Mouse (Mus musculus) ES-E14 (cell line): ENCODE measurements around the gene Lhx2. TPM values are rescaled to one million over a fixed set of nuclear protein-coding genes. Genes with fewer than 3 reads are reported as not detected.

Experiments used
- DNase-seq: peaks from one replicate; pipeline ENCODE4 v3.0.0-alpha.2; 2013; ENCODE audit warnings: low read depth, low spot score
- H3K27ac ChIP-seq: 2 replicates; pipeline ENCODE4 v1.5.1; 2012; ENCODE audit warnings: low read depth, mild to moderate bottlenecking, low read length, moderate library complexity, mixed read lengths; ENCODE audit not compliant: poor library complexity, insufficient read depth, severe bottlenecking
- H3K36me3 ChIP-seq: 2 replicates; pipeline ENCODE4 v1.6.1; 2012; ENCODE audit warnings: mild to moderate bottlenecking, low read length, moderate library complexity, mixed read lengths; ENCODE audit not compliant: control insufficient read depth, poor library complexity, insufficient read depth, severe bottlenecking
- H3K4me1 ChIP-seq, 2 experiments: fragments of 150-350 bp in 1 of 2; sonication (generic) in 1 of 2; 2 replicates each; pipeline ENCODE4 v1.6.1; 2012; ENCODE audit warnings: low read length in 2 of 2, mild to moderate bottlenecking in 1 of 2, mixed read lengths in 1 of 2; ENCODE audit not compliant: control insufficient read depth in 2 of 2, insufficient read depth in 2 of 2, poor library complexity in 1 of 2
- H3K4me3 ChIP-seq, 2 experiments: fragments of 150-350 bp in 1 of 2; sonication (generic) in 1 of 2; 2 replicates each; pipeline ENCODE4 v1.5.1; 2012; ENCODE audit warnings: low read length in 2 of 2, low read depth in 1 of 2, mild to moderate bottlenecking in 1 of 2, mixed read lengths in 1 of 2; ENCODE audit not compliant: insufficient read depth in 1 of 2, poor library complexity in 1 of 2, severe bottlenecking in 1 of 2
- H3K9ac ChIP-seq: 2 replicates; pipeline ENCODE4 v1.6.1; 2012; ENCODE audit warnings: low read depth, mild to moderate bottlenecking, low read length, mixed read lengths; ENCODE audit not compliant: poor library complexity, insufficient read depth, severe bottlenecking
- H3K9me3 ChIP-seq: fragments of 150-350 bp; sonication (generic); 2 replicates; pipeline ENCODE4 v1.6.1; 2012; ENCODE audit warnings: low read depth, mild to moderate bottlenecking, low read length; ENCODE audit not compliant: control insufficient read depth, insufficient read depth
- CHD2 ChIP-seq: IDR thresholded peaks from 2 replicates; pipeline ENCODE4 v1.6.1; 2014; ENCODE audit warnings: mild to moderate bottlenecking, low read depth, low read length, inconsistent platforms
- HCFC1 ChIP-seq: IDR thresholded peaks from 2 replicates; pipeline ENCODE4 v1.6.1; 2012; ENCODE audit warnings: low read length, inconsistent platforms, borderline replicate concordance; ENCODE audit not compliant: insufficient read depth
- MAFK ChIP-seq: IDR thresholded peaks from 2 replicates; pipeline ENCODE4 v1.6.1; 2014; ENCODE audit warnings: mild to moderate bottlenecking, low read depth, low read length, inconsistent platforms; ENCODE audit not compliant: insufficient read depth
- ZC3H11A ChIP-seq: IDR thresholded peaks from 2 replicates; pipeline ENCODE4 v1.6.1; 2012; ENCODE audit warnings: low read depth, mild to moderate bottlenecking, inconsistent platforms, low read length, borderline replicate concordance
- ZNF384 ChIP-seq: IDR thresholded peaks from 2 replicates; pipeline ENCODE4 v1.6.1; 2012; ENCODE audit warnings: low read depth, low read length, inconsistent platforms
- in situ Hi-C, 2 experiments: fragments of 600-800 bp; cut with MboI; formaldehyde crosslinking; loops; one replicate each; pipeline ENCODE4 v1.15.1; 2025; ENCODE audit warnings: low sequenced_read_pairs in 2 of 2, inconsistent platforms in 1 of 2; ENCODE audit not compliant: unreplicated experiment in 2 of 2
- total RNA-seq: library from RNA; depleted of rRNA; stranded (reverse); fragments of 300-350 nt; gene quantifications from 2 replicates; pipeline ENCODE4 v1.2.3, GENCODE M21; 2012

The Lhx2 gene
- total RNA-seq, 1 experiment = 0.36 TPM

- Histone ChIP-seq H3K27ac (no peak overlapping the region), H3K9ac (no peak overlapping the region), H3K4me3 (no peak overlapping the region), H3K9me3 (no peaks in the 10 kb centered on the region), H3K4me1 (0 out of 4 replicates have a peak, but pooled peaks cover 0 to 3% of the 10 kb centered on the region in 2 experiments), H3K36me3 (no peaks in the 10 kb centered on the region)
- in situ Hi-C loops = no loop called here
- no peak for TF ChIP-seq ZNF384
- TF ChIP-seq CHD2 = no peak
- TF ChIP-seq MAFK = no peak
- no peak for TF ChIP-seq ZC3H11A
- no peak for TF ChIP-seq HCFC1
- DNase-seq = no peak
Measured at GRCm38 (mm10) chr2:38354179-38354716, 15.2 kb downstream of the Lhx2 start.

- in situ Hi-C loops = no loop called here
- Histone ChIP-seq H3K27ac (no peak overlapping the region), H3K9me3 (no peaks in the 10 kb centered on the region), H3K9ac (no peak overlapping the region), H3K36me3 (no peaks in the 10 kb centered on the region), H3K4me3 (no peak overlapping the region), H3K4me1 (0 out of 4 replicates have a peak, but pooled peaks cover 0 to 3% of the 10 kb centered on the region in 2 experiments)
- TF ChIP-seq ZC3H11A = no peak
- TF ChIP-seq ZNF384 = no peak
- TF ChIP-seq MAFK = no peak
- no peak for TF ChIP-seq CHD2
- no peak for TF ChIP-seq HCFC1
- DNase-seq = no peak
Measured at GRCm38 (mm10) chr2:38354717-38355510, 15.8 kb downstream of the Lhx2 start.

GRCm38 (mm10) chr2:38355731-38356427, 16.8 kb downstream of the Lhx2 start:
- Histone ChIP-seq H3K27ac (no peak overlapping the region), H3K9me3 (no peaks in the 10 kb centered on the region), H3K9ac (no peak overlapping the region), H3K4me3 (peak overlapping the region in 1 of 2 experiments; percentile 40; a peak in 1 of 4 replicates), H3K36me3 (no peaks in the 10 kb centered on the region), H3K4me1 (0 out of 4 replicates have a peak, but pooled peaks cover 0 to 3% of the 10 kb centered on the region in 2 experiments)
- in situ Hi-C loops = no loop called here
- DNase-seq = no peak
- TF ChIP-seq ZNF384 (no peak), ZC3H11A (no peak)

DNA sequence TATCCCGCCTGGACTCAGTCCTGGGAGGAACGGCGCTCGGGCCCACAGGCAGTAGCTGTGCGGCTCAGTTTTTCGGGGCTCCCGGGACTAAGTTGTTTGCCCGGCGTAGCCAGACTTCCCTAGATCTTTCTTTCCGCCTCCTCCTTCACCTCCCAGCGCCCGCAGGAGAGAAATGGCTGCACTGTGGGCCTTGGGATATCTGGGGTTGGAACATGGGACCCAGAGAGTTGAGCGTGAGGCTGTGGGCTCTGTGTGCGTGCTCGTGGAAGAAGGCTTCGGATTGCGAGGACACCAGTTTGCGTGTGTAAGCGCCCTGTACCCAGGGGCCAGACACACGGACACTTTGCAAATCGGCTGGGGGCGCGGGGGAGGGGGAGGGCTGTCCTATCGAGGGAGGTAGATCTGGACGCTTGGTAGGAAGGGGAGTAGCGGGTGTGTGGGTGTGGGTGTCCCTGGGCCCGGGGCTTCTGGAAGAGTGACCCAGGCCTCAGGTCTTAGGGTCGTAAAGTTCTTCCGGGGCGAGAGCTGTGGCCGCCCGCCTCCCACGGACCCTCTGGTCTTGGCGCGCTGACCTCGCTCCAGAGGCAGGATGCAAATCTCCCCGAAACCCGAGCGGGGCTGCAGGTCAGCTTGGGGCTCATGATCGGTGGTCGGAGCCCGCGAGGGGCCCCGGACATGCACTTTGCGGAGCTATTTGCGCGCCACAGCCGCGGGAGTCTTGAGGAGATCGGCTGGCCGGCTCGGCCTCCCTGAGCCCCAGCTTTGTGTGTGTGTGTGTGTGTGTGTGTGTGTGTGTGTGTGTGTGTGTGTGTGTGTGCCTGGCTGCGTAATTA, 17.6 kb downstream of the Lhx2 start:
- TF ChIP-seq HCFC1 (no peak), MAFK (no peak)
- in situ Hi-C loops = no loop called here
- Histone ChIP-seq H3K4me1 (0 out of 4 replicates have a peak, but pooled peaks cover 0 to 3% of the 10 kb centered on the region in 2 experiments), H3K36me3 (no peaks in the 10 kb centered on the region), H3K9me3 (no peaks in the 10 kb centered on the region), H3K9ac (no peak overlapping the region), H3K27ac (no peak overlapping the region), H3K4me3 (peak overlapping the region in 1 of 2 experiments; percentile 40; a peak in 3 of 4 replicates)
- DNase-seq = no peak
